Mouse (Mus musculus) midbrain, embryonic 16.5 days (tissue): ENCODE data around the gene Cnfn. TPM values are rescaled to one million over a fixed set of nuclear protein-coding genes. Genes with fewer than 3 reads are reported as not detected.

Experiments used
- ATAC-seq: fragments of 200-750 bp; cut with Nextera tagmentation; 2 replicates; pipeline ENCODE4 v1.8.0; 2017; ENCODE audit warnings: moderate TSS enrichment
- H3K27ac ChIP-seq: fragments of 300-500 bp; sonication (generic); 2 replicates; pipeline ENCODE4 v1.5.1; 2014; ENCODE audit warnings: mild to moderate bottlenecking, low read length, mixed read lengths
- H3K27me3 ChIP-seq: fragments of 300-500 bp; sonication (generic); 2 replicates; pipeline ENCODE4 v1.6.1; 2014; ENCODE audit warnings: low read depth, low read length, mixed read lengths; ENCODE audit not compliant: control insufficient read depth, insufficient read depth
- H3K36me3 ChIP-seq: fragments of 300-500 bp; sonication (generic); 2 replicates; pipeline ENCODE4 v1.6.1; 2014; ENCODE audit warnings: mild to moderate bottlenecking, low read length, moderate library complexity, mixed read lengths; ENCODE audit not compliant: control insufficient read depth, insufficient read depth
- H3K4me1 ChIP-seq: fragments of 300-500 bp; sonication (generic); 2 replicates; pipeline ENCODE4 v1.6.1; 2014; ENCODE audit warnings: mild to moderate bottlenecking, low read length, mixed read lengths; ENCODE audit not compliant: control insufficient read depth, insufficient read depth
- H3K4me2 ChIP-seq: fragments of 300-500 bp; sonication (generic); 2 replicates; pipeline ENCODE4 v1.6.1; 2014; ENCODE audit warnings: mild to moderate bottlenecking, low read length, mixed read lengths
- H3K4me3 ChIP-seq: fragments of 300-500 bp; sonication (generic); 2 replicates; pipeline ENCODE4 v1.5.1; 2014; ENCODE audit warnings: low read depth, mild to moderate bottlenecking, low read length, moderate library complexity, mixed read lengths
- H3K9ac ChIP-seq: fragments of 300-500 bp; sonication (generic); 2 replicates; pipeline ENCODE4 v1.6.1; 2014; ENCODE audit warnings: low read depth, low read length, mixed read lengths
- H3K9me3 ChIP-seq: fragments of 300-500 bp; sonication (generic); replicated peaks from 2 replicates; pipeline ENCODE4 v1.6.1; 2014; ENCODE audit warnings: mild to moderate bottlenecking, low read length, mixed read lengths; ENCODE audit not compliant: control insufficient read depth, poor library complexity, severe bottlenecking
- WGBS: fragments of 180-500 bp; shearing (Covaris S2); extraction: QIAGEN DNeasy Blood & Tissue Kit; methylation state at CpG from one replicate; pipeline ENCODE4 v1.1.7; 2014; 5-methylcytosine and 5-hydroxymethylcytosine counted together
- polyA plus RNA-seq: library from polyadenylated mRNA; unstranded; fragments of >200 nt; fragmentation: Nextera tagmentation; extraction: Ambion mirVana; gene quantifications from 2 replicates; pipeline ENCODE4 v1.2.1, GENCODE M21; 2015

Cnfn gene
- polyA plus RNA-seq, 1 experiment from 2014 or later: not detected

- 93% methylated on average over 12 of the region's 12 CpGs for WGBS
- H3K9ac ChIP-seq: no peak overlapping the region
- peaks cover 23% of the 10 kb centered on the region for H3K36me3 ChIP-seq
- H3K9me3 ChIP-seq: no peaks in the 10 kb centered on the region
- peaks cover 2% of the 10 kb centered on the region for H3K4me1 ChIP-seq
- H3K27ac ChIP-seq: no peak overlapping the region
- no peaks in the 10 kb centered on the region for H3K27me3 ChIP-seq
- no peak for ATAC-seq
- no peak overlapping the region for H3K4me2 ChIP-seq
- no peak overlapping the region for H3K4me3 ChIP-seq
Measured at GRCm38 (mm10) chr7:25385259-25385658, 15.7 kb upstream of the Cnfn start.

GRCm38 (mm10) chr7:25384818-25385217 lies 15.3 kb upstream of the Cnfn start:
- no peak for ATAC-seq
- 92% methylated on average over 9 of the region's 9 CpGs for WGBS
- peaks cover 23% of the 10 kb centered on the region for H3K36me3 ChIP-seq

GRCm38 (mm10) chr7:25384318-25384717 lies 14.8 kb upstream of the Cnfn start:
- Histone ChIP-seq H3K4me2 (no peak overlapping the region), H3K36me3 (peaks cover 23% of the 10 kb centered on the region), H3K9ac (no peak overlapping the region), H3K4me3 (no peak overlapping the region), H3K9me3 (no peaks in the 10 kb centered on the region), H3K4me1 (peaks cover 6% of the 10 kb centered on the region), H3K27ac (no peak overlapping the region), H3K27me3 (no peaks in the 10 kb centered on the region)
- no peak for ATAC-seq
- WGBS: 90% methylated on average over 13 of the region's 13 CpGs

More at GRCm38 (mm10) chr7:25384818-25385217, 15.3 kb upstream of the Cnfn start:
- H3K27ac ChIP-seq: no peak overlapping the region
- H3K9ac ChIP-seq: no peak overlapping the region
- H3K9me3 ChIP-seq: no peaks in the 10 kb centered on the region
- no peak overlapping the region for H3K4me2 ChIP-seq
- H3K4me3 ChIP-seq: no peak overlapping the region
- H3K4me1 ChIP-seq: peaks cover 2% of the 10 kb centered on the region
- H3K27me3 ChIP-seq: no peaks in the 10 kb centered on the region

- H3K4me1 ChIP-seq: peaks cover 8% of the 10 kb centered on the region
- WGBS: 81% methylated on average over 4 of the region's 4 CpGs
- H3K9ac ChIP-seq: no peak overlapping the region
- H3K9me3 ChIP-seq: no peaks in the 10 kb centered on the region
- no peak overlapping the region for H3K4me3 ChIP-seq
- H3K27ac ChIP-seq: no peak overlapping the region
- no peaks in the 10 kb centered on the region for H3K27me3 ChIP-seq
- peaks cover 23% of the 10 kb centered on the region for H3K36me3 ChIP-seq
- no peak for ATAC-seq
- H3K4me2 ChIP-seq: no peak overlapping the region
Measured at GRCm38 (mm10) chr7:25383891-25384290, 14.4 kb upstream of the Cnfn start.

GRCm38 (mm10) chr7:25383385-25383784 lies 13.9 kb upstream of the Cnfn start:
- Histone ChIP-seq H3K4me2 (no peak overlapping the region), H3K9ac (no peak overlapping the region), H3K4me3 (no peak overlapping the region), H3K36me3 (peaks cover 22% of the 10 kb centered on the region), H3K9me3 (no peaks in the 10 kb centered on the region), H3K27me3 (no peaks in the 10 kb centered on the region), H3K27ac (no peak overlapping the region), H3K4me1 (peaks cover 8% of the 10 kb centered on the region)
- WGBS: 92% methylated on average over 7 of the region's 7 CpGs
- no peak for ATAC-seq

GRCm38 (mm10) chr7:25382541-25382940 lies 13.0 kb upstream of the Cnfn start:
- no peak overlapping the region for H3K9ac ChIP-seq
- H3K4me1 ChIP-seq: peaks cover 8% of the 10 kb centered on the region
- H3K4me3 ChIP-seq: no peak overlapping the region
- H3K36me3 ChIP-seq: peaks cover 15% of the 10 kb centered on the region
- no peak overlapping the region for H3K27ac ChIP-seq
- H3K4me2 ChIP-seq: no peak overlapping the region
- H3K9me3 ChIP-seq: no peaks in the 10 kb centered on the region
- H3K27me3 ChIP-seq: no peaks in the 10 kb centered on the region
- ATAC-seq: no peak

GRCm38 (mm10) chr7:25381284-25381680 lies 11.8 kb upstream of the Cnfn start:
- Histone ChIP-seq H3K9ac (no peak overlapping the region), H3K9me3 (no peaks in the 10 kb centered on the region), H3K4me2 (no peak overlapping the region), H3K27ac (no peak overlapping the region), H3K36me3 (peaks cover 12% of the 10 kb centered on the region), H3K4me3 (no peak overlapping the region), H3K27me3 (no peaks in the 10 kb centered on the region), H3K4me1 (peaks cover 12% of the 10 kb centered on the region)
- no peak for ATAC-seq
- 22% methylated on average over 3 of the region's 3 CpGs for WGBS

GRCm38 (mm10) chr7:25380392-25381283 lies 11.1 kb upstream of the Cnfn start:
- H3K4me1 ChIP-seq: peaks cover 12% of the 10 kb centered on the region
- H3K9ac ChIP-seq: peak overlapping the region; percentile 17; the same call in 1 of the 2 replicates
- no peaks in the 10 kb centered on the region for H3K27me3 ChIP-seq
- H3K36me3 ChIP-seq: peaks cover 12% of the 10 kb centered on the region
- no peak for ATAC-seq
- no peak overlapping the region for H3K27ac ChIP-seq
- H3K4me3 ChIP-seq: no peak overlapping the region
- 64% methylated on average over 18 of the region's 18 CpGs for WGBS
- no peak overlapping the region; the same call in 1 of the 2 replicates for H3K4me2 ChIP-seq
- no peaks in the 10 kb centered on the region for H3K9me3 ChIP-seq

- ATAC-seq: peak; percentile 49
- no peaks in the 10 kb centered on the region for H3K9me3 ChIP-seq
- WGBS: 2% methylated on average over 42 of the region's 42 CpGs
Measured at GRCm38 (mm10) chr7:25379551-25380351, 10.2 kb upstream of the Cnfn start.

More at GRCm38 (mm10) chr7:25379551-25380351, 10.2 kb upstream of the Cnfn start:
- peaks cover 12% of the 10 kb centered on the region for H3K36me3 ChIP-seq
- peak overlapping the region; percentile 54 for H3K9ac ChIP-seq
- peak overlapping the region; percentile 52 for H3K4me2 ChIP-seq
- peaks cover 12% of the 10 kb centered on the region for H3K4me1 ChIP-seq
- H3K27me3 ChIP-seq: no peaks in the 10 kb centered on the region
- H3K27ac ChIP-seq: no peak overlapping the region
- H3K4me3 ChIP-seq: peak overlapping the region; percentile 23
